Mouse (Mus musculus) T-helper 17 cell (primary cell): ENCODE data around the gene Psmb1.

Source experiments
- in situ Hi-C, 2 experiments: fragments of 300-600 bp; cut with MboI, MseI; formaldehyde crosslinking; loops; 1 replicate in 1 of 2; 2 replicates in 1 of 2; pipeline ENCODE4 v1.15.1; 2025; ENCODE audit warnings: high pct_unique_total_duplicates in 2 of 2

Gene Psmb1

GRCm38 (mm10) chr17:15461921-15462495 is 37.5 kb downstream of the Psmb1 start:
- in situ Hi-C loops = loop anchor here in 1 of 2 experiments (5.0 kb wide), 1 partner anchor 105 kb away; no protein-coding TSS in a partner anchor

- in situ Hi-C loops = loop anchor here in 1 of 2 experiments (5.0 kb wide), 2 partner anchors 102 to 727 kb away; no protein-coding TSS in a partner anchor
Measured at GRCm38 (mm10) chr17:15459761-15460160, 39.8 kb downstream of the Psmb1 start.

GRCm38 (mm10) chr17:15456595-15456994 is 43.0 kb downstream of the Psmb1 start:
- in situ Hi-C loops = loop anchor here in 1 of 2 experiments (5.0 kb wide), 1 partner anchor 724 kb away; no protein-coding TSS in a partner anchor

GRCm38 (mm10) chr17:15455203-15455602 is 44.3 kb downstream of the Psmb1 start:
- in situ Hi-C loops = loop anchor here in 1 of 2 experiments (5.0 kb wide), 1 partner anchor 723 kb away; no protein-coding TSS in a partner anchor

GRCm38 (mm10) chr17:15449606-15450005 is 49.9 kb downstream of the Psmb1 start:
- in situ Hi-C loops = loop anchor here in 1 of 2 experiments (25.0 kb wide), 1 partner anchor 1138 kb away; no protein-coding TSS in a partner anchor

- in situ Hi-C loops = loop anchor here in 1 of 2 experiments (25.0 kb wide), 1 partner anchor 1138 kb away; no protein-coding TSS in a partner anchor
Measured at GRCm38 (mm10) chr17:15449144-15449543, 50.4 kb downstream of the Psmb1 start.

GRCm38 (mm10) chr17:15447831-15448230 is 51.7 kb downstream of the Psmb1 start:
- in situ Hi-C loops = loop anchor here in 1 of 2 experiments (25.0 kb wide), 1 partner anchor 1139 kb away; no protein-coding TSS in a partner anchor

GRCm38 (mm10) chr17:15445421-15445820 is 54.1 kb downstream of the Psmb1 start:
- in situ Hi-C loops = loop anchor here in 1 of 2 experiments (25.0 kb wide), 1 partner anchor 1142 kb away; no protein-coding TSS in a partner anchor

GRCm38 (mm10) chr17:15440463-15441121 is 59.0 kb downstream of the Psmb1 start:
- in situ Hi-C loops = loop anchor here in 1 of 2 experiments (25.0 kb wide), 1 partner anchor 1147 kb away; no protein-coding TSS in a partner anchor

- in situ Hi-C loops = loop anchor here in 1 of 2 experiments (25.0 kb wide), 1 partner anchor 1147 kb away; no protein-coding TSS in a partner anchor
Measured at GRCm38 (mm10) chr17:15440067-15440462, 59.5 kb downstream of the Psmb1 start.

- in situ Hi-C loops = loop anchor here in 1 of 2 experiments (25.0 kb wide), 1 partner anchor 1153 kb away; no protein-coding TSS in a partner anchor
Measured at GRCm38 (mm10) chr17:15434748-15435147, 64.8 kb downstream of the Psmb1 start.

GRCm38 (mm10) chr17:15432036-15432435 is 67.5 kb downstream of the Psmb1 start:
- in situ Hi-C loops = loop anchor here in 1 of 2 experiments (25.0 kb wide), 1 partner anchor 1155 kb away; no protein-coding TSS in a partner anchor

GRCm38 (mm10) chr17:15431551-15431950 is 68.0 kb downstream of the Psmb1 start:
- in situ Hi-C loops = loop anchor here in 1 of 2 experiments (25.0 kb wide), 1 partner anchor 1156 kb away; no protein-coding TSS in a partner anchor

- in situ Hi-C loops = loop anchor here in 1 of 2 experiments (25.0 kb wide), 1 partner anchor 1156 kb away; no protein-coding TSS in a partner anchor
Measured at GRCm38 (mm10) chr17:15431021-15431514, 68.5 kb downstream of the Psmb1 start.

GRCm38 (mm10) chr17:15429937-15430336 is 69.6 kb downstream of the Psmb1 start:
- in situ Hi-C loops = loop anchor here in 1 of 2 experiments (25.0 kb wide), 1 partner anchor 1157 kb away; no protein-coding TSS in a partner anchor

- in situ Hi-C loops = loop anchor here in 1 of 2 experiments (25.0 kb wide), 1 partner anchor 1158 kb away; no protein-coding TSS in a partner anchor
Measured at GRCm38 (mm10) chr17:15429451-15429850, 70.1 kb downstream of the Psmb1 start.

GRCm38 (mm10) chr17:15425931-15426330 is 73.6 kb downstream of the Psmb1 start:
- in situ Hi-C loops = loop anchor here in 1 of 2 experiments (25.0 kb wide), 1 partner anchor 1161 kb away; no protein-coding TSS in a partner anchor
